Mouse (Mus musculus) C2C12 (cell line): ENCODE results near the gene Topaz1.

Experiments
- CTCF ChIP-seq: IDR thresholded peaks from one replicate; pipeline ENCODE4 v1.5.1; 2011; ENCODE audit not compliant: control insufficient read depth, insufficient read depth, insufficient read length
- MAX ChIP-seq: IDR thresholded peaks from one replicate; pipeline ENCODE4 v1.6.1; 2011; ENCODE audit warnings: mild to moderate bottlenecking, control low read depth
- MYOD1 ChIP-seq: IDR thresholded peaks from one replicate; pipeline ENCODE4 v1.6.1; 2011; ENCODE audit warnings: low read depth; ENCODE audit not compliant: control insufficient read depth, insufficient read length

DNA sequence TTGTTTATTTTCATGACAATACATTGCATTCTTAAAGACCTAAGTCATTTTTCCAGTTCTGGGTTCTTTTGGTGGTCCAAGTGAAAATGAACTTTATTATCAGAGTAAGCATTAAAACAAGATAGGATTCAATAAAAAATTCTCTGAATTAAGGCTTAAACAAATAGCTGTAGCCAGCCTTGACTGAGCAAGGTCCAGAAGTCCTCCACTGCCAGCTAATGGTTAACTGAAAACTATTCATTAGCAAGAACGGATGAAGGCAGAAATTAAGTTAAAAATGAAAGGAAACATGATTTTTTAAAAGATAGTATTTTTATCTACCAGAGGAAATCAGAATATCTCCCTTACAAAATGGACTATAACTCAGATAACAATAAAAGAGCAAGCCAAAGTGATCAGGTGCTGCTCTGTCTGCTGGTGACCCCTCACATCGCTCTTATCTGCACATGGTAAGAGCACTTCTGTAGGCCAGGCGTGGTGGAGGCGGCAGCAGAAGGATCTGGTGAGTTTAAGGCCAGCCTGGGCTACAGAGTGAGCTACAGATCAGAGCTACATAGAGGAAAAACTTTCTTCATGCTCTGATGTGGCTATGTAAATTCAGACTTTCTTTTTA lies 68.2 kb downstream of the Topaz1 start:
- TF ChIP-seq CTCF: no peak
- TF ChIP-seq MAX: no peak
- no peak for TF ChIP-seq MYOD1
